Mouse (Mus musculus): ENCODE data around the gene Fkbp5.
"Not testable (repeated sequence)": the region's sequence is repeated elsewhere in the genome, so short reads cannot be mapped to it uniquely, and the experiment has no call there.

Fkbp5 gene

GRCm38 (mm10) chr17:28368449-28368848 lies 148.9 kb downstream of the Fkbp5 start:
- peak; percentile 89 for DNase-seq

- DNase-seq: no peak
These were observed 152.2 kb downstream of the Fkbp5 start, which contains the start of gene Tulp1 for GRCm38 (mm10) chr17:28365122-28365521. TSS of gene Tulp1 (minus strand) at chr17:28365222.

DNA sequence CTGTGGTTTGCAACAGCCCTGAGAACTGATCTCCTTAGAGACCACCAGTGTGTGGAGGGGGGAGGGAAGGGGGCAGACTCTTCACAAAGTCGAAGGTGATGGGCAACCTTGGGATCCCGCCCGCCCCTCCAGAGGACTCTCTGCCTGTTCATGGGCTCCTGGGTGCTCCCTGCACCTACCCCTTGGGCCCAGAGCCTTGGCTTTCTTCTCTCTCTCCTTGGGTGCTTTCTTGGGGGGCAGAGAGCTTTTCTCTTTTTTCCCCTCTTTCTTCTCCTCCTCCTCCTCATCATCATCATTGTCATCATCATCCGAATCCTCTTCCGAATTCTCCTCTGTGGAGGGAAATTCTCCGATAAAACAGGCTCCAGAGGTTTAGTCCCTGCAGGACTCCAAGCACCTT lies 153.8 kb downstream of the Fkbp5 start:
- no peak for DNase-seq

- no peak for DNase-seq
These were observed 154.6 kb downstream of the Fkbp5 start for GRCm38 (mm10) chr17:28362653-28363292.

GRCm38 (mm10) chr17:28361921-28362652 lies 155.2 kb downstream of the Fkbp5 start:
- DNase-seq: no peak

DNA sequence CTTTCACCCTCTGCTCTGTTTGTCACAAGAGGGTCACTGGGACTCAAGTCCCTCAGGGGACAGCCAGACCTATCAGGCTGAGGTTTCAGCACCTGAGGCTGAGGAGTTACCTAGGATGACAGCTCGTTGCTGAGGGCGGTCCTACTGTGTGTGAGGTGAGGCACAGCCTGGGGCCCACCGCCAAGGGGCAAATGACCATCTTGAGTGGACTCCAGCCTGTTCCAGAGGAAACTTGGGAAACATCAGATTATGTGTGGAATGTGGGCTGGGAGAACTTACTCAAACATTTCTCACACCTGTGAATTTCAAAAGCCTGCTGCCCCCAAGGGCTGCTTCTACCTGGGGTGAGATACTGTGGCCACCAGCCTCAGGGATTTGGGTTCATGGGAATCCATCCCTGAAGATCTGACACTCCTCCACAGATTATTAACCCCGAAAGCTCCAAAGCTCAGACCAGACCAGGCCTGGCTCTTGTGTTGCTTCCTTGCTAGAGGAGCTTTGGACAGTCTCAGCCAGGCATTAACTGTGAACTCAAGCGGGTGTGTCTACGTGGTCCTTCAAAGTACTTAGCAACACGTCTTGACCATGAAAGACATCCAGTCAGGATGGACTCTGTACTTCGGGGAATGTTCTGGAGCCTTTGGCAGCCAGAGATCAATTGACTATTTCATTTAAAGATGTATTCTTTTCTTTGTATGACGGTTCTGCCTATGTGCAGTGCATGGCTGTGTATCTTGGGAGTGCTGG lies 156.6 kb downstream of the Fkbp5 start:
- DNase-seq: no peak

GRCm38 (mm10) chr17:28358576-28359261 lies 158.6 kb downstream of the Fkbp5 start:
- not testable (repeated sequence) for DNase-seq

GRCm38 (mm10) chr17:28355871-28356270 lies 161.5 kb downstream of the Fkbp5 start:
- no peak for DNase-seq

DNA sequence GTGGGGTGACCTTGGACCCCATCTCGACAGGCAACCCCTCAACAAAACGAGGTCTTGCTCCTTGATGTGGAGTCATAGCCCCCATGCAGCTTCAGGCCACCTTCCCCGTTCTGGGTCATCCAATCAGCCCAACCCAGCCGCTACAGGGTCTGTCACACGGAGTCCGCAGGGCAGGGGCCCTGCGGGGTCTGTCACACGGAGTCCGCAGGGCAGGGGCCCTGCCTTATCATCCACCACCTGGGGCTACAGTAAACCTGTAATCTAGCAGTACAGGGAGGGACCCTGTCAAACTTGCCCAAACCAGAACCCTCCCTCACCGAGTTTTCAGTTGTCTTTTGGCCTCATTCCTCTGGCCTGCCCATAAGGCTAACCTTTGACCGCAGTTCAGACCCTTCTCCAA lies 165.3 kb downstream of the Fkbp5 start:
- DNase-seq: no peak

- no peak for DNase-seq
These were observed 165.9 kb downstream of the Fkbp5 start for GRCm38 (mm10) chr17:28351353-28351890.

DNA sequence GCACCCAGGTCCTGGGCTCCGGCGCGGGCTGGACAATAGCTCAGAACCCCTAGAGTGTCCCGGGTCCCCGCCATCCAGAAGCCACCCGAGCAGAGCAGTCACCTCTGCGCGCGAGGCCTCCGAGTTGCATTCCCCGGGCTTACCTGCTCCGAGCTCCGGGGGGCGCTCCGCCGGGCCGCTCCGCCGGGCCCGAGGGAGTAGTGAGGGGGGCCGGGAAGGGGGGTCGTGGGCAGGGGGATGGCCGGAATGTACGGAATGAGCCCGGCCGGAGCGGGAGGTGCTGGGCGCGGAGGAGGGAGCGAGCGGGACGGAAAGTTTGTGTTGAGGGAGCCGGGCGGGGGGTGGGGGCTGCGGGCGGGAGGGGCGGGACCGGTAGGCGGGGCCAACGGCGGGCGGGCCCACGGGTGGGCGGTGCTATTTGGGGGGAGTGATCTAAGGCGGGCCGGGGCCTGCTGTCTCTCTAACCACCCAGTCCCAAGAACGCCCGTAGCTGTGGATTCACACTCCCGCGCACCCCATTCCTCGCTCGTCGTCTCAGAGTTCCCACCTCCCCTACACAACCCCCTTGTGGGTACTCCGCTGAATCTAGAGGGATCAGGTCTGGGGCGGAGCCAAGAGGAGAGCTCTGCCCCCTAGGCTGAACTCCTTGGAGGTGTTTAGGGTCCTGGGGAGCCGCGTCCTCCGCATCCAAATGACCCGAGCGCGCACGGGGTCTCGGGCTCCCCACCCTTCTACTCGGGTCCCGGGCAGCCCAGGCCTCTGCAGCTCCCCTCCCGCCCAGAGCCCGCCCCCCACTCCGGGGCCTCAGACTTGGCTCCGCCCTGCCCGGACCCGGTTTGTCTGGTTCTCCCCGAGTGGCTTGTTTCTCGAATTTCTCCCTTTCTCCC lies 166.6 kb downstream of the Fkbp5 start, which contains the start of gene Tead3:
Gene Tead3, minus strand, starts transcription at position 352 of the 887 bp plus-strand sequence.
- DNase-seq: peak; percentile 85

DNA sequence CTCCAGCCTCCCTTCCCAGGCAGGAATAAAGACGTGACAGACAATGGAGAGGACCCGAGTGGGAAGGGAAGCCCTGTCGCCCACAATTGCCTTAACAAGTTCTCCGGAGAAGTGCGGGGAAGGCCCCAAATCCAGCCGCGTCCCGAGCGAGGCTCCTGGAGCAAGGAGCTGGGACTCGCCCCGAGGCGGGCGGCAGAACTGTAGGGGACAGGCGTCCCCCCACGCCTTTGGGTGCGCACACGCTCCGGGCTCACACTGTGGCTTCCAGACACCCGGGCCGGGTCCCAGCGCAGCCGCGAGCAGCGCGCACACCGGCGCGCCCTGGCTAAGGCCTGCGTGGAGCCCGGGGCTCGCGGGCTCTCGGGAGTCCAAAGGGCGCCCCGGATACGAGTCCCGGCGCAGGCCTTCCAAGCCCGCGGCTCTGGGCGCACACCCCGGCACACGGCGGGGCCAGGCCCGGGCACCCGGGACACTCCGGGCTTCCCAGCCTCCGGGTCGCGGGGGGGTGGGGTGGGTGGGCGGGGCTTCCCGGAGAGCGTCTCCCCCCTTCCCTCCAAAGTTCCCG lies 167.3 kb downstream of the Fkbp5 start:
- peak; percentile 81 for DNase-seq

- peak; percentile 43 for DNase-seq
These were observed 168.0 kb downstream of the Fkbp5 start for GRCm38 (mm10) chr17:28349264-28349880.

All from kidney, adult 18-20 months (tissue).